Mouse (Mus musculus): ENCODE results near the gene Lhfp. TPM values are rescaled to one million over a fixed set of nuclear protein-coding genes. Genes with fewer than 3 reads are reported as not detected.
"Not testable (repeated sequence)": the region's sequence is repeated elsewhere in the genome, so short reads cannot be mapped to it uniquely, and the experiment has no call there.

Lhfp gene
- total and polyA plus RNA-seq, 3 experiments: 0.29 to 2.8 TPM; not detected in 1

- ATAC-seq (ENCODE audit: extremely low read depth, insufficient number of reproducible peaks, low FRiP score, poor library complexity, severe bottlenecking) (no peak), DNase-seq (ENCODE audit: low spot score) (no peak)
- H3K36me3 ChIP-seq (replicated peaks): no peaks in the 10 kb centered on the region
- TF ChIP-seq GATA2 (IDR thresholded peaks at IDR 0.05; ENCODE audit: borderline replicate concordance, low read depth, low read length): no peak
- TF ChIP-seq CTCF (IDR thresholded peaks at IDR 0.05; ENCODE audit: low read depth, low read length): no peak
- TF ChIP-seq POLR2AphosphoS5 (IDR thresholded peaks at IDR 0.05; ENCODE audit: insufficient replicate concordance, low read depth, low read length): no peak
- no peak for TF ChIP-seq TAL1 (conservative IDR thresholded peaks at IDR 0.05; ENCODE audit: low read depth, low read length)
- no peak for TF ChIP-seq GATA1 (IDR thresholded peaks at IDR 0.05; ENCODE audit: borderline replicate concordance, low read length)
- H3K27me3 ChIP-seq (ENCODE audit: insufficient read depth, low read length): no peaks in the 10 kb centered on the region
- no peak overlapping the region for H3K4me3 ChIP-seq (ENCODE audit: low read depth, low read length)
- no peaks in the 10 kb centered on the region for H3K4me1 ChIP-seq (ENCODE audit: insufficient read depth, low read depth, low read length)
- H3K9me3 ChIP-seq (replicated peaks): peaks cover 8% of the 10 kb centered on the region
Observed at GRCm38 (mm10) chr3:53273220-53273619, 231.9 kb downstream of the Lhfp start.

- ATAC-seq (ENCODE audit: extremely low read depth, insufficient number of reproducible peaks, low FRiP score, poor library complexity, severe bottlenecking): no peak
- no peak for DNase-seq (ENCODE audit: low spot score)
Observed at GRCm38 (mm10) chr3:53277993-53278392, 236.7 kb downstream of the Lhfp start.

GRCm38 (mm10) chr3:53282005-53282404 lies 240.7 kb downstream of the Lhfp start:
- not testable (repeated sequence) for H3K36me3 ChIP-seq (replicated peaks); DNase-seq (ENCODE audit: low spot score); H3K9me3 ChIP-seq (replicated peaks); H3K4me3 ChIP-seq (ENCODE audit: low read depth, low read length); H3K27me3 ChIP-seq (ENCODE audit: insufficient read depth, low read length); H3K4me1 ChIP-seq (ENCODE audit: insufficient read depth, low read depth, low read length); ATAC-seq (ENCODE audit: extremely low read depth, insufficient number of reproducible peaks, low FRiP score, poor library complexity, severe bottlenecking)

More at GRCm38 (mm10) chr3:53277993-53278392, 236.7 kb downstream of the Lhfp start:
- Histone ChIP-seq H3K4me3 (ENCODE audit: low read depth, low read length) (no peak overlapping the region), H3K36me3 (replicated peaks) (no peaks in the 10 kb centered on the region), H3K27me3 (ENCODE audit: insufficient read depth, low read length) (no peaks in the 10 kb centered on the region), H3K9me3 (replicated peaks) (peaks cover 11% of the 10 kb centered on the region), H3K4me1 (ENCODE audit: insufficient read depth, low read depth, low read length) (no peaks in the 10 kb centered on the region)
- no peak for TF ChIP-seq CTCF (IDR thresholded peaks at IDR 0.05; ENCODE audit: low read depth, low read length)
- TF ChIP-seq GATA2 (IDR thresholded peaks at IDR 0.05; ENCODE audit: borderline replicate concordance, low read depth, low read length): no peak
- TF ChIP-seq TAL1 (conservative IDR thresholded peaks at IDR 0.05; ENCODE audit: low read depth, low read length): no peak
- no peak for TF ChIP-seq POLR2AphosphoS5 (IDR thresholded peaks at IDR 0.05; ENCODE audit: insufficient replicate concordance, low read depth, low read length)
- TF ChIP-seq GATA1 (IDR thresholded peaks at IDR 0.05; ENCODE audit: borderline replicate concordance, low read length): no peak

GRCm38 (mm10) chr3:53284023-53284422 lies 242.7 kb downstream of the Lhfp start:
- Histone ChIP-seq H3K4me3 (ENCODE audit: low read depth, low read length) (no peak overlapping the region), H3K4me1 (ENCODE audit: insufficient read depth, low read depth, low read length) (no peaks in the 10 kb centered on the region), H3K9me3 (replicated peaks) (peaks cover 7% of the 10 kb centered on the region), H3K36me3 (replicated peaks) (no peaks in the 10 kb centered on the region), H3K27me3 (ENCODE audit: insufficient read depth, low read length) (no peaks in the 10 kb centered on the region)
- DNase-seq (ENCODE audit: low spot score) (no peak), ATAC-seq (ENCODE audit: extremely low read depth, insufficient number of reproducible peaks, low FRiP score, poor library complexity, severe bottlenecking) (no peak)
- TF ChIP-seq POLR2AphosphoS5 (IDR thresholded peaks at IDR 0.05; ENCODE audit: insufficient replicate concordance, low read depth, low read length): no peak
- TF ChIP-seq GATA2 (IDR thresholded peaks at IDR 0.05; ENCODE audit: borderline replicate concordance, low read depth, low read length): no peak
- TF ChIP-seq CTCF (IDR thresholded peaks at IDR 0.05; ENCODE audit: low read depth, low read length): no peak
- no peak for TF ChIP-seq GATA1 (IDR thresholded peaks at IDR 0.05; ENCODE audit: borderline replicate concordance, low read length)
- no peak for TF ChIP-seq TAL1 (conservative IDR thresholded peaks at IDR 0.05; ENCODE audit: low read depth, low read length)

GRCm38 (mm10) chr3:53284471-53285177 lies 243.3 kb downstream of the Lhfp start:
- Histone ChIP-seq H3K36me3 (replicated peaks) (no peaks in the 10 kb centered on the region), H3K27me3 (ENCODE audit: insufficient read depth, low read length) (no peaks in the 10 kb centered on the region), H3K9me3 (replicated peaks) (peaks cover 7% of the 10 kb centered on the region), H3K4me3 (ENCODE audit: low read depth, low read length) (no peak overlapping the region), H3K4me1 (ENCODE audit: insufficient read depth, low read depth, low read length) (no peaks in the 10 kb centered on the region)
- ATAC-seq (ENCODE audit: extremely low read depth, insufficient number of reproducible peaks, low FRiP score, poor library complexity, severe bottlenecking) (no peak), DNase-seq (ENCODE audit: low spot score) (no peak)
- no peak for TF ChIP-seq TAL1 (conservative IDR thresholded peaks at IDR 0.05; ENCODE audit: low read depth, low read length)
- TF ChIP-seq CTCF (IDR thresholded peaks at IDR 0.05; ENCODE audit: low read depth, low read length): no peak
- no peak for TF ChIP-seq GATA1 (IDR thresholded peaks at IDR 0.05; ENCODE audit: borderline replicate concordance, low read length)
- TF ChIP-seq GATA2 (IDR thresholded peaks at IDR 0.05; ENCODE audit: borderline replicate concordance, low read depth, low read length): no peak
- no peak for TF ChIP-seq POLR2AphosphoS5 (IDR thresholded peaks at IDR 0.05; ENCODE audit: insufficient replicate concordance, low read depth, low read length)

- no peak for ATAC-seq (ENCODE audit: extremely low read depth, insufficient number of reproducible peaks, low FRiP score, poor library complexity, severe bottlenecking)
- no peak for TF ChIP-seq GATA2 (IDR thresholded peaks at IDR 0.05; ENCODE audit: borderline replicate concordance, low read depth, low read length)
- peaks cover 10% of the 10 kb centered on the region for H3K9me3 ChIP-seq (replicated peaks)
- H3K4me3 ChIP-seq (ENCODE audit: low read depth, low read length): no peak overlapping the region
- H3K4me1 ChIP-seq (ENCODE audit: insufficient read depth, low read depth, low read length): no peaks in the 10 kb centered on the region
- no peaks in the 10 kb centered on the region for H3K36me3 ChIP-seq (replicated peaks)
- H3K27me3 ChIP-seq (ENCODE audit: insufficient read depth, low read length): no peaks in the 10 kb centered on the region
- DNase-seq (ENCODE audit: low spot score): no peak
Observed at GRCm38 (mm10) chr3:53288662-53289061, 247.3 kb downstream of the Lhfp start.

Data from G1E (cell line).